Mouse (Mus musculus) left cerebral cortex, postnatal 4 days (tissue): ENCODE data around the gene CT030661.1. TPM values are rescaled to one million over a fixed set of nuclear protein-coding genes. Genes with fewer than 3 reads are reported as not detected.
"Not testable (repeated sequence)": the region's sequence is repeated elsewhere in the genome, so short reads cannot be mapped to it uniquely, and the experiment has no call there.

Experiments used
- DNase-seq: peaks from one replicate; pipeline ENCODE4 v3.0.0-alpha.2; 2022
- intact Hi-C: fragments of 180-260 bp; cut with DNase I; formaldehyde crosslinking; loops from one replicate; pipeline ENCODE4 v1.15.1; 2025
- total RNA-seq, 2 experiments: library from RNA; stranded (reverse); gene quantifications; 2 replicates each; pipeline ENCODE4 v1.2.3; 2021

The CT030661.1 gene
- 10 to 100 TPM; 13.5 to 13.9 TPM for total RNA-seq

GRCm38 (mm10) chr17:22314730-22315226 lies at the start of gene CT030661.1:
CT030661.1 (minus strand) TSS chr17:22314837.
- intact Hi-C loops = not testable (repeated sequence)
- DNase-seq = peak; percentile 90

DNA sequence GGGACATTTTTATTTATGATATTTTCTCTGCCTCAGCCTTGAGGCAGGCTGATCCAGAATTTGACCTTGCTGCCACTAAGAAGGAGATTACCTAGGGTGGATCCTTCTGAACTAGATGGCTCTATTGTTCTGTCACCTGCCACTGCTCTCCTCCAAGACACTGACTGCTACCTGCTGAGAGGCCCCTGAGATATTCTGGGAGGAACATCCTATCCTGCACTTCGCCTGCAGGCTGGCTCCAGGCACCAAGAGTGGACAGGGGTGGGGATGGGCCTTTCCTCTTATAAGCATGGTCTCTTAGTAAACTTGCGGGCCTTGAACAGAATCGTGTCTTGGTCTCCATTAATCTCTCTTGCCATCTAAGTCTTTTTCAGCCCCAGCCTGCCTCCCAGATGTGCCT lies 49.3 kb upstream of the CT030661.1 start:
- intact Hi-C loops = no loop called here
- no peak for DNase-seq

GRCm38 (mm10) chr17:22361101-22361781 lies 46.6 kb upstream of the CT030661.1 start, which contains the start of the genes Zfp944 and Zfp758:
Zfp944 (minus strand) TSS chr17:22361400.
Zfp758 (plus strand) TSS chr17:22361453.
- intact Hi-C loops = not testable (repeated sequence)
- peak; percentile 22 for DNase-seq

GRCm38 (mm10) chr17:22360572-22360971 lies 45.9 kb upstream of the CT030661.1 start:
- intact Hi-C loops = no loop called here
- no peak for DNase-seq

GRCm38 (mm10) chr17:22352794-22353193 lies 38.2 kb upstream of the CT030661.1 start:
- DNase-seq = no peak
- intact Hi-C loops = loop anchor here (5.0 kb wide), 1 partner anchor 60 kb away; no protein-coding TSS in a partner anchor

- intact Hi-C loops, DNase-seq: not testable (repeated sequence)
These were observed 610 bp upstream of the CT030661.1 start for GRCm38 (mm10) chr17:22315247-22315646.

DNA sequence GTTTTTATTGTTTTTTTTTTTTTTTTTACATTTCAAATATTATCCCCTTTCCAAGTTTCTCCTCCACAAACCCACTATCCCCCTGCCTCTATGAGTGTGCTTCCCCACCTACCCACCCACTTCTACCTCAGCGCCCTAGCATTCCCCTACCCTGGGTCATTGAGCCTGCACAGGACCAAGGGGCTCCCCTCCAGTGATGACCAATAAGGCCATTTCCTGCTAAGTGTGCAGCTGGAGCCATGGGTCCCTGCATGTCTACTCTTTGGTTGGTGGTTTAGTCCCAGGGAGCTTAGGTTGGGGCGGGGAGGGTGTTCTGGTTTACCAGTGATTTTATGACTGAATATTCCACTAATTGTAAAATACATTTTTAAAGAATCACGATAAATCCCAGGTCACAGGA lies 418 bp downstream of the CT030661.1 start:
- intact Hi-C loops = not testable (repeated sequence)
- peak; percentile 2 for DNase-seq

Other genes with a start within 250 kb of the CT030661.1 start
- 1 to 10 TPM; 1.2 TPM for gene Zfp947, start 148.6 kb downstream of the CT030661.1 start, total RNA-seq
- gene Zfp994, start 89.2 kb downstream of the CT030661.1 start, total RNA-seq = 1 to 10 TPM; 5.6 to 6.0 TPM
- gene Zfp944, start 46.6 kb upstream of the CT030661.1 start, total RNA-seq = 10 to 100 TPM; 10.1 to 12.5 TPM
- 10 to 100 TPM in 1 of 2 experiments, 1 to 10 TPM in 1; 8.3 to 10.9 TPM for gene Zfp758, start 46.6 kb upstream of the CT030661.1 start, total RNA-seq
- 10 to 100 TPM; 26.3 to 26.7 TPM for gene Zfp946, start 109.4 kb upstream of the CT030661.1 start, total RNA-seq